Mouse (Mus musculus) heart, embryonic 14.5 days (tissue): ENCODE results near the gene Arpc3. TPM values are rescaled to one million over a fixed set of nuclear protein-coding genes. Genes with fewer than 3 reads are reported as not detected.

Experiments
- ATAC-seq: fragments of 200-750 bp; cut with Nextera tagmentation; 2 replicates; pipeline ENCODE4 v1.8.0; 2017; ENCODE audit warnings: low read depth, moderate TSS enrichment; ENCODE audit not compliant: insufficient number of reproducible peaks, insufficient read depth, low FRiP score
- H3K27ac ChIP-seq, 2 experiments: fragments of 200-500 bp in 1 of 2; fragments of 300-500 bp in 1 of 2; sonication (generic) in 1 of 2; replicated peaks in 1 of 2; 2 replicates each; pipeline ENCODE4 v1.5.1; 2012 to 2014; ENCODE audit warnings: low read depth in 2 of 2, low read length in 2 of 2, control low read depth in 1 of 2, mild to moderate bottlenecking in 1 of 2, mixed read lengths in 1 of 2; ENCODE audit not compliant: control insufficient read depth in 1 of 2, insufficient read depth in 1 of 2
- H3K27me3 ChIP-seq: fragments of 300-500 bp; sonication (generic); 2 replicates; pipeline ENCODE4 v1.6.1; 2014; ENCODE audit warnings: mild to moderate bottlenecking, low read length, control low read depth; ENCODE audit not compliant: control insufficient read depth, insufficient read depth
- H3K36me3 ChIP-seq: fragments of 300-500 bp; sonication (generic); 2 replicates; pipeline ENCODE4 v1.6.1; 2014; ENCODE audit warnings: mild to moderate bottlenecking, control low read depth, low read length, mixed read lengths; ENCODE audit not compliant: control insufficient read depth, insufficient read depth
- H3K4me1 ChIP-seq, 2 experiments: fragments of 200-500 bp in 1 of 2; fragments of 300-500 bp in 1 of 2; sonication (generic) in 1 of 2; 2 replicates each; pipeline ENCODE4 v1.6.1; 2012 to 2014; ENCODE audit warnings: low read length in 2 of 2, control low read depth in 1 of 2, mixed read lengths in 1 of 2; ENCODE audit not compliant: control insufficient read depth in 2 of 2, insufficient read depth in 2 of 2
- H3K4me2 ChIP-seq: fragments of 300-500 bp; sonication (generic); 2 replicates; pipeline ENCODE4 v1.6.1; 2014; ENCODE audit warnings: mild to moderate bottlenecking, low read length
- H3K4me3 ChIP-seq, 2 experiments: fragments of 200-500 bp in 1 of 2; fragments of 300-500 bp in 1 of 2; sonication (generic) in 1 of 2; 2 replicates each; pipeline ENCODE4 v1.5.1; 2012 to 2014; ENCODE audit warnings: low read length in 2 of 2, mild to moderate bottlenecking in 2 of 2, control low read depth in 1 of 2, low read depth in 1 of 2, moderate library complexity in 1 of 2; ENCODE audit not compliant: control insufficient read depth in 1 of 2, insufficient read depth in 1 of 2
- H3K9ac ChIP-seq: fragments of 300-500 bp; sonication (generic); 2 replicates; pipeline ENCODE4 v1.6.1; 2014; ENCODE audit warnings: mild to moderate bottlenecking, low read length
- H3K9me3 ChIP-seq: fragments of 300-500 bp; sonication (generic); 2 replicates; pipeline ENCODE4 v1.6.1; 2016; ENCODE audit warnings: low read length, control low read depth; ENCODE audit not compliant: control insufficient read depth
- WGBS: fragments of 180-500 bp; shearing (Covaris S2); extraction: QIAGEN DNeasy Blood & Tissue Kit; methylation state at CpG from one replicate; pipeline ENCODE4 v1.1.7; 2014; 5-methylcytosine and 5-hydroxymethylcytosine counted together
- polyA plus RNA-seq: library from polyadenylated mRNA; unstranded; fragments of >200 nt; fragmentation: Nextera tagmentation; extraction: Ambion mirVana; gene quantifications from 2 replicates; pipeline ENCODE4 v1.2.1, GENCODE M21; 2014

Gene Arpc3
- polyA plus RNA-seq, 1 experiment from 2014 or later: 46.4 TPM

GRCm38 (mm10) chr5:122423083-122423482 is 31.4 kb downstream of the Arpc3 start:
- no peaks in the 10 kb centered on the region for H3K27me3 ChIP-seq
- H3K4me2 ChIP-seq: peak overlapping the region; percentile 93
- no peaks in the 10 kb centered on the region for H3K9me3 ChIP-seq
- no peak overlapping the region for H3K27ac ChIP-seq
- no peak for ATAC-seq
- peak overlapping the region; percentile 96 for H3K9ac ChIP-seq
- H3K4me1 ChIP-seq: peaks cover 4 to 15% of the 10 kb centered on the region in 2 experiments; a peak in 3 of 4 replicates
- H3K36me3 ChIP-seq: peaks cover 11% of the 10 kb centered on the region
- H3K4me3 ChIP-seq: peak overlapping the region; percentile 86 to 87
- WGBS: 24% methylated on average over 15 of the region's 15 CpGs

GRCm38 (mm10) chr5:122425550-122425949 is 33.9 kb downstream of the Arpc3 start:
- Histone ChIP-seq H3K27ac (no peak overlapping the region), H3K36me3 (peaks cover 36% of the 10 kb centered on the region), H3K9ac (no peak overlapping the region), H3K4me2 (no peak overlapping the region), H3K9me3 (no peaks in the 10 kb centered on the region), H3K4me3 (no peak overlapping the region), H3K27me3 (no peaks in the 10 kb centered on the region), H3K4me1 (peaks cover 4 to 15% of the 10 kb centered on the region in 2 experiments; a peak in 3 of 4 replicates)
- WGBS: 69% methylated on average over 2 of the region's 2 CpGs
- ATAC-seq: no peak

GRCm38 (mm10) chr5:122430036-122430775 is 38.5 kb downstream of the Arpc3 start:
- Histone ChIP-seq H3K9me3 (no peaks in the 10 kb centered on the region), H3K4me3 (no peak overlapping the region), H3K4me1 (no peaks in the 10 kb centered on the region), H3K9ac (no peak overlapping the region), H3K4me2 (no peak overlapping the region), H3K27ac (no peak overlapping the region), H3K36me3 (peaks cover 79% of the 10 kb centered on the region), H3K27me3 (no peaks in the 10 kb centered on the region)
- WGBS: 89% methylated on average over 4 of the region's 4 CpGs
- no peak for ATAC-seq

- Histone ChIP-seq H3K4me2 (no peak overlapping the region), H3K9ac (no peak overlapping the region), H3K36me3 (peaks cover 86% of the 10 kb centered on the region), H3K4me3 (no peak overlapping the region), H3K9me3 (no peaks in the 10 kb centered on the region), H3K27ac (no peak overlapping the region), H3K4me1 (no peaks in the 10 kb centered on the region), H3K27me3 (no peaks in the 10 kb centered on the region)
- WGBS: 66% methylated on average over 8 of the region's 8 CpGs
- no peak for ATAC-seq
Observed at GRCm38 (mm10) chr5:122431221-122431620, 39.5 kb downstream of the Arpc3 start.

- Histone ChIP-seq H3K9me3 (no peaks in the 10 kb centered on the region), H3K27ac (no peak overlapping the region), H3K9ac (no peak overlapping the region), H3K4me3 (no peak overlapping the region), H3K36me3 (peaks cover 99% of the 10 kb centered on the region), H3K4me1 (0 out of 4 replicates have a peak, but pooled peaks cover 0 to 5% of the 10 kb centered on the region in 2 experiments), H3K27me3 (no peaks in the 10 kb centered on the region), H3K4me2 (no peak overlapping the region)
- ATAC-seq: no peak
- WGBS: 79% methylated on average over 4 of the region's 4 CpGs
Observed at GRCm38 (mm10) chr5:122434541-122434940, 42.9 kb downstream of the Arpc3 start.

- ATAC-seq: no peak
- 75% methylated on average over 19 of the region's 19 CpGs for WGBS
Observed at GRCm38 (mm10) chr5:122439400-122440094, 47.9 kb downstream of the Arpc3 start.

GRCm38 (mm10) chr5:122440095-122440630 is 48.5 kb downstream of the Arpc3 start:
- Histone ChIP-seq H3K27ac (peak overlapping the region in 1 of 2 experiments; percentile 63; a peak in 1 of 4 replicates), H3K9ac (0 out of 2 replicates have a peak overlapping the region, but pooled peaks have one; percentile 12)

More at GRCm38 (mm10) chr5:122439400-122440094, 47.9 kb downstream of the Arpc3 start:
- Histone ChIP-seq H3K9ac (0 out of 2 replicates have a peak overlapping the region, but pooled peaks have one; percentile 12), H3K36me3 (peaks cover 100% of the 10 kb centered on the region), H3K9me3 (no peaks in the 10 kb centered on the region), H3K4me1 (peaks cover 2 to 11% of the 10 kb centered on the region in 2 experiments; a peak in 3 of 4 replicates), H3K27me3 (no peaks in the 10 kb centered on the region), H3K27ac (peak overlapping the region; percentile 63 to 64), H3K4me3 (no peak overlapping the region), H3K4me2 (no peak overlapping the region)

More at GRCm38 (mm10) chr5:122440095-122440630, 48.5 kb downstream of the Arpc3 start:
- Histone ChIP-seq H3K4me1 (peaks cover 2 to 11% of the 10 kb centered on the region in 2 experiments; a peak in 3 of 4 replicates), H3K4me3 (no peak overlapping the region), H3K36me3 (peaks cover 100% of the 10 kb centered on the region), H3K4me2 (no peak overlapping the region), H3K27me3 (no peaks in the 10 kb centered on the region), H3K9me3 (no peaks in the 10 kb centered on the region)
- no peak for ATAC-seq
- 90% methylated on average over 12 of the region's 12 CpGs for whole genome bisulfite sequencing
